Mouse (Mus musculus) urinary bladder, adult 18-20 months (tissue): ENCODE measurements at regions not wholly inside any gene's neighbourhood (a gene's known extent, or its start where the extent isn't known, plus 50 kb on each side); places are given as distances from the start of the nearest gene placed in this dataset.
A peak's percentile ranks its signal among the peaks of the same experiment; 100 is the strongest.

Experiments used
- DNase-seq, 2 experiments: peaks; one replicate each; pipeline ENCODE4 v3.0.0; 2022; ENCODE audit warnings: low spot score in 2 of 2, mixed read lengths in 2 of 2

GRCm38 (mm10) chr15:61160666-61161065, 237.9 kb upstream of the A1bg start:
- no peak for DNase-seq

- no peak for DNase-seq
These were observed 236.7 kb upstream of the A1bg start for GRCm38 (mm10) chr15:61159552-61159951.

GRCm38 (mm10) chr15:61158041-61158545, 235.3 kb upstream of the A1bg start:
- DNase-seq: peak in 1 of 2 experiments; percentile 21

GRCm38 (mm10) chr15:61157543-61157942, 234.7 kb upstream of the A1bg start:
- DNase-seq: peak; percentile 72 to 90

GRCm38 (mm10) chr15:61155530-61155929, 232.7 kb upstream of the A1bg start:
- no peak for DNase-seq

GRCm38 (mm10) chr15:61154166-61154565, 231.4 kb upstream of the A1bg start:
- no peak for DNase-seq

- DNase-seq: no peak
These were observed 220.0 kb upstream of the A1bg start for GRCm38 (mm10) chr15:61142851-61143250.

- no peak for DNase-seq
These were observed 216.3 kb upstream of the A1bg start for GRCm38 (mm10) chr15:61139151-61139550.

- no peak for DNase-seq
These were observed 214.0 kb upstream of the A1bg start for GRCm38 (mm10) chr15:61136781-61137180.

GRCm38 (mm10) chr15:61133316-61133715, 210.5 kb upstream of the A1bg start:
- no peak for DNase-seq

- no peak for DNase-seq
These were observed 205.2 kb upstream of the A1bg start for GRCm38 (mm10) chr15:61127971-61128370.

- no peak for DNase-seq
These were observed 204.3 kb upstream of the A1bg start for GRCm38 (mm10) chr15:61127130-61127529.

GRCm38 (mm10) chr15:61116912-61117311, 194.1 kb upstream of the A1bg start:
- no peak for DNase-seq

GRCm38 (mm10) chr15:61109429-61110128, 186.8 kb upstream of the A1bg start:
- DNase-seq: no peak

- DNase-seq: no peak
These were observed 186.1 kb upstream of the A1bg start for GRCm38 (mm10) chr15:61108957-61109356.

GRCm38 (mm10) chr15:61102421-61103412, 179.9 kb upstream of the A1bg start:
- DNase-seq: no peak

- no peak for DNase-seq
These were observed 178.0 kb upstream of the A1bg start for GRCm38 (mm10) chr15:61100807-61101206.

GRCm38 (mm10) chr15:61098968-61099367, 176.2 kb upstream of the A1bg start:
- no peak for DNase-seq

- DNase-seq: no peak
These were observed 175.7 kb upstream of the A1bg start for GRCm38 (mm10) chr15:61098519-61098918.

GRCm38 (mm10) chr15:61096021-61096781, 173.4 kb upstream of the A1bg start:
- DNase-seq: no peak

- no peak for DNase-seq
These were observed 132.3 kb upstream of the A1bg start for GRCm38 (mm10) chr15:61055017-61055609.
